Mouse (Mus musculus) forebrain, postnatal 0 days (tissue): ENCODE data around the gene Fbxw5. TPM values are rescaled to one million over a fixed set of nuclear protein-coding genes. Genes with fewer than 3 reads are reported as not detected.

ENCODE experiments used
- ATAC-seq: fragments of 200-750 bp; cut with Nextera tagmentation; 2 replicates; pipeline ENCODE4 v1.8.0; 2017; ENCODE audit warnings: mild to moderate bottlenecking, moderate library complexity
- DNase-seq: peaks from one replicate; pipeline ENCODE4 v3.0.0-alpha.2; 2015
- H3K27ac ChIP-seq: fragments of 300-500 bp; sonication (generic); 2 replicates; pipeline ENCODE4 v1.5.1; 2014; ENCODE audit warnings: low read depth, mild to moderate bottlenecking, antibody characterized with exemption, low read length, moderate library complexity, mixed read lengths
- H3K27me3 ChIP-seq: fragments of 300-500 bp; sonication (generic); 2 replicates; pipeline ENCODE4 v1.6.1; 2014; ENCODE audit warnings: mild to moderate bottlenecking, low read length, mixed read lengths; ENCODE audit not compliant: insufficient read depth
- H3K36me3 ChIP-seq: fragments of 300-500 bp; sonication (generic); 2 replicates; pipeline ENCODE4 v1.6.1; 2014; ENCODE audit warnings: mild to moderate bottlenecking, moderate library complexity; ENCODE audit not compliant: insufficient read depth
- H3K4me1 ChIP-seq: fragments of 300-500 bp; sonication (generic); 2 replicates; pipeline ENCODE4 v1.6.1; 2014; ENCODE audit warnings: antibody characterized with exemption; ENCODE audit not compliant: insufficient read depth
- H3K4me2 ChIP-seq: fragments of 300-500 bp; sonication (generic); 2 replicates; pipeline ENCODE4 v1.6.1; 2014; ENCODE audit warnings: low read depth, mild to moderate bottlenecking, moderate library complexity
- H3K4me3 ChIP-seq: fragments of 300-500 bp; sonication (generic); 2 replicates; pipeline ENCODE4 v1.5.1; 2014; ENCODE audit warnings: low read depth, low read length, mixed read lengths
- H3K9ac ChIP-seq: fragments of 300-500 bp; sonication (generic); 2 replicates; pipeline ENCODE4 v1.6.1; 2014; ENCODE audit warnings: mild to moderate bottlenecking
- H3K9me3 ChIP-seq: fragments of 300-500 bp; sonication (generic); 2 replicates; pipeline ENCODE4 v1.6.1; 2016; ENCODE audit warnings: low read length
- CTCF ChIP-seq: sonication (generic); IDR thresholded peaks from 2 replicates; pipeline ENCODE4 v1.5.1; 2016; ENCODE audit warnings: antibody characterized with exemption, control low read depth, low read depth
- WGBS: fragments of 180-500 bp; shearing (Covaris S2); extraction: QIAGEN DNeasy Blood & Tissue Kit; methylation state at CpG from one replicate; pipeline ENCODE4 v1.1.7; 2014; 5-methylcytosine and 5-hydroxymethylcytosine counted together
- polyA plus RNA-seq: library from polyadenylated mRNA; unstranded; fragments of >200 nt; fragmentation: Nextera tagmentation; extraction: Ambion mirVana; gene quantifications from 2 replicates; pipeline ENCODE4 v1.2.1, GENCODE M21; 2015
- total RNA-seq: library from RNA; depleted of rRNA; stranded (reverse); fragments of >200 nt; gene quantifications from 2 replicates; pipeline ENCODE4 v1.2.3, GENCODE M21; 2014; rRNA removed

Fbxw5 gene
- total RNA-seq (120 and 140 TPM in 2 replicates), polyA plus RNA-seq (93.8 and 116 TPM in 2 replicates)

- peak within 1 kb of the TSS; percentile 71 for H3K4me3 ChIP-seq
- WGBS: 2% methylated on average over 31 of the region's 44 CpGs
- peak within 1 kb of the TSS; percentile 95 for H3K9ac ChIP-seq
- peaks cover 34% of the 10 kb centered on the region for H3K36me3 ChIP-seq
- no peaks in the 10 kb centered on the region for H3K27me3 ChIP-seq
- TF ChIP-seq CTCF: no peak
- no peaks in the 10 kb centered on the region for H3K9me3 ChIP-seq
- peak within 1 kb of the TSS; percentile 97 for H3K4me2 ChIP-seq
- H3K27ac ChIP-seq: peak within 1 kb of the TSS; percentile 65
- peak; percentile 95 for ATAC-seq
- peak; percentile 97 for DNase-seq
- peaks cover 9% of the 10 kb centered on the region for H3K4me1 ChIP-seq
Measured at GRCm38 (mm10) chr2:25500576-25501405, at the start of gene Fbxw5. Gene Fbxw5, plus strand, starts transcription at chr2:25500750.

DNA sequence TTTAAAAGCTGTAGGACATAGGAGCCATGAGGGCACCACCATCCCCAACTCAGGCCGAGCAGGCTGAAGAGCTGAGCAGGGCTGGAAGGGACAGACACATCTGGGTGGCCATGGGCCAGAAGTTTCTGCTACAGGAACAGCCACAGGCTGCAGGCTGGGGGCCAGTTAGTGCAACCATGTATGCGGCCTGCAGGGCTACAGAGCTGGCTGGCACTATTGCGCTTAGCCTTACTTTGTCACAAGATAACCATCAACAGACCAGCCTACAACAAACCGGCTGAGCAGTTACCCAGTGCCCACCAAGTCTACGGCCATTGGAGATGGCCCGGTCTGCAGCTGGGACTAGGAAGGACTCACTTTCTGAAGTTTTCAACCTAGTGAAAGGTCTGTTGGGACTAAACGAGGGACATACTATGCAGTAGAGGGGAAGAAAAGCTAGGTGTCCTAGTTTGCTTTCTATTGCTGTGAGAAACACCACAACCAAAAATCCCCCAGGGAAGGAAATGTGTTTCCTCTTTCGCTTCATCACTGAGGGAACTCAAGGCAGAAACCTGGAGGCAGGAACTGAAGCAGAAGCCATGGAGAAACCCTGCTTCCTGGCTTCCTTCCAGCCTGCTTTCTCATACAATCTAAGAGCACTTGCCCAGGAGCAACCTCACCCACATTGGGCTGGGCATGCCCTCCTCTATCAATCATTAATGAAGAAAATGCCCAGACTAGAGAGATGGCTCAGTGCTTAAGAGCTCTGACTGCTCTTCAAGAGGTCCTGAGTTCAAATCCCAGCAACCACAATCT is 49.5 kb upstream of the Fbxw5 start:
- no peak for TF ChIP-seq CTCF
- Histone ChIP-seq H3K4me3 (no peak overlapping the region), H3K27me3 (no peaks in the 10 kb centered on the region), H3K9me3 (no peaks in the 10 kb centered on the region), H3K4me2 (no peak overlapping the region), H3K9ac (no peak overlapping the region), H3K27ac (no peak overlapping the region), H3K36me3 (peaks cover 29% of the 10 kb centered on the region), H3K4me1 (no peaks in the 10 kb centered on the region)
- no peak for ATAC-seq
- 89% methylated on average over 8 of the region's 8 CpGs for WGBS
- no peak for DNase-seq

DNA sequence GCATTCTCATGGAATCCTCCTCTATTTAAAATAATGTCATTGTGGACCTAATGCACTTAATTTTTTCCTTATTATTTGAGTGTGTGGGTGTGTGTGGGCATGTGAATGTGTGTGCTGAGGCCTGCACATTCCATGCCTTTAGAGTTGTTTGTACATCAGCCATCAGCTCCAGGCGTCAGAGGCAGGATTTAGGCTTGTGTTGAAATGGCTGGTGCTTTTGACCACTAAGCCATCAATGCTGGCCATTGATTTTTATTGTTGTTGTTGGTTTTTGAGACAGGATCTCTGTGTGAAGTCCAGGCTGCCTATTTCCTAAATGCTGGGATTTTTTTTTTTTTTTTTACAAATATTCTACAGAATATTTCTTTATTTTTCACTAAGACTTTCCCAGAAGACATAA is 47.6 kb upstream of the Fbxw5 start:
- H3K4me1 ChIP-seq: no peaks in the 10 kb centered on the region
- no peak overlapping the region for H3K4me2 ChIP-seq
- ATAC-seq (no peak), DNase-seq (no peak)
- H3K9ac ChIP-seq: no peak overlapping the region
- H3K27ac ChIP-seq: no peak overlapping the region
- no peak overlapping the region for H3K4me3 ChIP-seq
- TF ChIP-seq CTCF: no peak
- peaks cover 15% of the 10 kb centered on the region for H3K36me3 ChIP-seq
- H3K27me3 ChIP-seq: no peaks in the 10 kb centered on the region
- H3K9me3 ChIP-seq: no peaks in the 10 kb centered on the region
- WGBS: 27% methylated on average over 1 of the region's 1 CpGs

DNA sequence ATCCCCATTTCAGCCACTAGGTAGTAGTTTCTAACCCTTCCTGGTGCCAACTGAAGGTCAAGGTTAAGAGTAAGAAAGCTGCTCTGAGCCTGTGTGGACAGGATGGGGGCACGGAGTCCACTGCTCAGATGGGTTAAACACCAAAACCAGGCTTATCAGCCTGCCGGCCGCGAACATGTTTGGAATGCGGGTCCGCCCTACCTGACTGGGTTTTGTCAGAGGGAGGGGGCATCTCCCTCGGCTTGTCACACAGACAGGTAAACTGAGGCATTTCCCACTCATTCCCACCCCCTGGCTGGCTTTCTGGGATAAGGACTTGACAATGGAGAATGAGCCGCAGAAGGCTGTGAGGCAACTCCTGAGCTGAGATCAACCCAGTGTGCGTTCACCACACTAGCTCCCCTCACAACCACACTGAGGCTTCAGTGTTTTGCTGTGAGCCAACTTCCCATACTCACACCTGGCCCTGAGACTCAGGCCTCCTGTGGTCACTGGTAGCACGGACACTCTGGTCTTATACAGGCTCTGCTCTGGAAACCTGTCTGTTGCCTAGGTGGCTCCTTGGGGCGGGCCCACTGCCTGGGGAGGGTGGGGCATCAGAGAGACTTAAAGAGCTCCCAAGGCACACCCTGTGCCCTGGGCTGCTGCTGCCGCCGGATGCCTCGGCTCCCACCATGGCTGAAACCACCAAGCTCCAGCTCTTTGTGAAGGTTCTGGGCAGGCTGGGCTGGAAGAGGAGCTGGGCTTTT is 44.2 kb upstream of the Fbxw5 start, which contains the start of gene Clic3:
Gene Clic3 (plus strand): TSS at position 634 of the 749 bp plus-strand sequence.
- DNase-seq (no peak), ATAC-seq (no peak)
- no peak for TF ChIP-seq CTCF
- Histone ChIP-seq H3K9me3 (no peaks in the 10 kb centered on the region), H3K4me1 (peaks cover 13% of the 10 kb centered on the region; the same call in 1 of the 2 replicates), H3K9ac (no peak within 1 kb of the TSS), H3K27ac (no peak within 1 kb of the TSS), H3K27me3 (no peaks in the 10 kb centered on the region), H3K4me2 (no peak within 1 kb of the TSS), H3K4me3 (no peak within 1 kb of the TSS), H3K36me3 (peaks cover 19% of the 10 kb centered on the region)
- whole genome bisulfite sequencing: 64% methylated on average over 14 of the region's 14 CpGs

GRCm38 (mm10) chr2:25457022-25457896 is 43.3 kb upstream of the Fbxw5 start:
- no peak for TF ChIP-seq CTCF
- no peak overlapping the region for H3K27ac ChIP-seq
- WGBS: 85% methylated on average over 9 of the region's 9 CpGs
- H3K4me1 ChIP-seq: peaks cover 13% of the 10 kb centered on the region; the same call in 1 of the 2 replicates
- no peak overlapping the region for H3K9ac ChIP-seq
- H3K36me3 ChIP-seq: peaks cover 19% of the 10 kb centered on the region
- H3K4me3 ChIP-seq: no peak overlapping the region
- no peak overlapping the region for H3K4me2 ChIP-seq
- no peaks in the 10 kb centered on the region for H3K9me3 ChIP-seq
- no peak for ATAC-seq
- no peak for DNase-seq
- no peaks in the 10 kb centered on the region for H3K27me3 ChIP-seq

DNA sequence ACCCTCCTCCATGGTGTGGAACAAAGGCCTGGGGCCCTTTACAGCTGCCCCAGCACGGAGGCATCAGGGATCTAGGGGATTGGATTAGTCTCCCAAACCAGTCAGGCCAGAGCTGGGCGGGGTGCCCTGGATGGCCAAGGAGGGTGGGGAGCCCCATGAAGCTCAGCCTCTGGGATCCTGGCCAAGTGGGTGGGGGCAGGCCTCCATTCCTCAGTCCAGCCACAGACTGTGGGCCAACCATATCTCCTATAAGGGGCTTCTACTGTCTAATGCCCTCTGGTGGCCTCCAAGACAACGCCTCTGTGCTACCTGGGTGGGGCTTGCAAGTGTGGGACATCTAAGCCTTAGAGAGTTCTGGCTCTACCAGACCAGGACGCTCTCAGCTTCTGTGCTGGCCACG is 41.6 kb upstream of the Fbxw5 start:
- no peak overlapping the region for H3K4me3 ChIP-seq

More for the DNA sequence above, 41.6 kb upstream of the Fbxw5 start:
- TF ChIP-seq CTCF: no peak
- 78% methylated on average over 5 of the region's 5 CpGs for WGBS
- no peaks in the 10 kb centered on the region for H3K27me3 ChIP-seq
- H3K36me3 ChIP-seq: peaks cover 19% of the 10 kb centered on the region
- peaks cover 13% of the 10 kb centered on the region; the same call in 1 of the 2 replicates for H3K4me1 ChIP-seq
- H3K27ac ChIP-seq: no peak overlapping the region
- DNase-seq (no peak), ATAC-seq (no peak)
- peak overlapping the region; percentile 0; the same call in 1 of the 2 replicates for H3K4me2 ChIP-seq
- no peaks in the 10 kb centered on the region for H3K9me3 ChIP-seq
- H3K9ac ChIP-seq: no peak overlapping the region
